Mouse (Mus musculus) midbrain, postnatal 0 days (tissue): ENCODE results near the gene Limk2. TPM values are rescaled to one million over a fixed set of nuclear protein-coding genes. Genes with fewer than 3 reads are reported as not detected.
A peak's percentile ranks its signal among the peaks of the same experiment; 100 is the strongest.

Experiments
- ATAC-seq: fragments of 200-750 bp; cut with Nextera tagmentation; 2 replicates; pipeline ENCODE4 v1.8.0; 2017; ENCODE audit warnings: moderate number of reproducible peaks, mild to moderate bottlenecking, moderate TSS enrichment, moderate library complexity; ENCODE audit not compliant: low FRiP score
- DNase-seq: peaks from one replicate; pipeline ENCODE4 v3.0.0-alpha.2; 2015; ENCODE audit warnings: low spot score
- H3K27ac ChIP-seq: fragments of 300-500 bp; sonication (generic); 2 replicates; pipeline ENCODE4 v1.5.1; 2014; ENCODE audit warnings: low read depth, mild to moderate bottlenecking, low read length, mixed read lengths
- H3K27me3 ChIP-seq: fragments of 300-500 bp; sonication (generic); 2 replicates; pipeline ENCODE4 v1.6.1; 2014; ENCODE audit warnings: low read length, control low read depth, mixed read lengths; ENCODE audit not compliant: insufficient read depth
- H3K36me3 ChIP-seq: fragments of 300-500 bp; sonication (generic); 2 replicates; pipeline ENCODE4 v1.6.1; 2014; ENCODE audit warnings: low read length, control low read depth, mixed read lengths; ENCODE audit not compliant: insufficient read depth
- H3K4me1 ChIP-seq: fragments of 300-500 bp; sonication (generic); 2 replicates; pipeline ENCODE4 v1.6.1; 2014; ENCODE audit warnings: mild to moderate bottlenecking, control low read depth, antibody characterized with exemption, low read length, mixed read lengths; ENCODE audit not compliant: insufficient read depth
- H3K4me2 ChIP-seq: fragments of 300-500 bp; sonication (generic); 2 replicates; pipeline ENCODE4 v1.6.1; 2014; ENCODE audit warnings: low read depth, mild to moderate bottlenecking, low read length, mixed read lengths; ENCODE audit not compliant: poor library complexity, severe bottlenecking
- H3K4me3 ChIP-seq: fragments of 300-500 bp; sonication (generic); 2 replicates; pipeline ENCODE4 v1.5.1; 2014; ENCODE audit warnings: low read depth, mild to moderate bottlenecking, low read length, moderate library complexity
- H3K9ac ChIP-seq: fragments of 300-500 bp; sonication (generic); replicated peaks from 2 replicates; pipeline ENCODE4 v1.6.1; 2014; ENCODE audit warnings: mild to moderate bottlenecking, low read length, moderate library complexity, mixed read lengths; ENCODE audit not compliant: poor library complexity, severe bottlenecking
- H3K9me3 ChIP-seq: fragments of 300-500 bp; sonication (generic); 2 replicates; pipeline ENCODE4 v1.6.1; 2016; ENCODE audit warnings: low read length, control low read depth
- CTCF ChIP-seq: IDR thresholded peaks from 2 replicates; pipeline ENCODE4 v1.5.1; 2016; ENCODE audit warnings: antibody characterized with exemption, mild to moderate bottlenecking
- WGBS: fragments of 180-500 bp; shearing (Covaris S2); extraction: QIAGEN DNeasy Blood & Tissue Kit; methylation state at CpG from one replicate; pipeline ENCODE4 v1.1.7; 2014; 5-methylcytosine and 5-hydroxymethylcytosine counted together
- polyA plus RNA-seq: library from polyadenylated mRNA; unstranded; fragments of >200 nt; fragmentation: Nextera tagmentation; extraction: Ambion mirVana; gene quantifications from 2 replicates; pipeline ENCODE4 v1.2.1, GENCODE M21; 2015
- total RNA-seq: library from RNA; depleted of rRNA; stranded (reverse); fragments of >200 nt; gene quantifications from 2 replicates; pipeline ENCODE4 v1.2.3, GENCODE M21; 2014; rRNA removed

Gene Limk2
- total RNA-seq: 250 and 290 TPM in 2 replicates
- 134 and 149 TPM in 2 replicates for polyA plus RNA-seq

DNA sequence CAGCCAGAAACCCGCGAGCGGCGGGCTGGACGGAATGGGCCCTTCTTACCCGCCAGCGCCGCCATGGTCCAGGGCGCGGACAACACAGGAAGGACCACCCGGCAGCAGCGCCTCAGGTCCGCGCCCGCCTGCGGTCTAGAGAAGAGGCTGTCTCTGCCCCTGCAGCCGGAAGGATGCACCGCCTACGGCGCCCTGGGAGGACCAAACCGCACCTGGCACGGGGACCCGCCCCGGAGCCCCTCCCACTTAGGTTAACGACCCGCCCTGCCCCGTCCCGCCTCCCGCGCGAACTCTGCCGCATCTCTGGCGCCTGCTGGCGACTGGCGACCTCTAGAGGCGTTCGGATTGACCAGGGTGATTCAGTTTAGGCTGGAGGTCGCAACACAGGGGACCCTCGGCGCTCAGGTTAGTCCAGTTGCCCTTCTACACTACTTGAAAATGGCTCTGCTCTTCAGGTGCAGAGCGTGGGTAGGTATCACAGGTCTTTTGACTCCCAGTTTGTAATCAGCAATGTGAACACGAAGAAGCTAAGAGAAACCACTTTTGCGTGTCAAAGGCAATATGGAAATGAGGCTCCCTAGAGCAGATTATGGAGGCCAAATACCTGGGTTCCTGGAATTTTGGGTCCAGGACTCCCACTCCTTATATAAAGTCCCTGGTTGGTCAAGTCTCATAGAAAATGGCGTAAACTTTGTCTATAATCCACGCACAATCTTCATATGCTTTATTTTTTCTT, at the start of gene Limk2:
Limk2 (minus strand) TSS at position 193 of the 736 bp plus-strand sequence.
- Histone ChIP-seq H3K27ac (peak within 1 kb of the TSS; percentile 62), H3K4me1 (no peaks in the 10 kb centered on the region), H3K4me2 (peak within 1 kb of the TSS; percentile 79), H3K9me3 (no peaks in the 10 kb centered on the region), H3K36me3 (no peaks in the 10 kb centered on the region), H3K27me3 (no peaks in the 10 kb centered on the region), H3K4me3 (peak within 1 kb of the TSS; percentile 62), H3K9ac (peak within 1 kb of the TSS; percentile 84)
- TF ChIP-seq CTCF: peak; percentile 83
- ATAC-seq (peak; percentile 90), DNase-seq (peak; percentile 85)
- 2% methylated on average over 45 of the region's 45 CpGs for WGBS

DNA sequence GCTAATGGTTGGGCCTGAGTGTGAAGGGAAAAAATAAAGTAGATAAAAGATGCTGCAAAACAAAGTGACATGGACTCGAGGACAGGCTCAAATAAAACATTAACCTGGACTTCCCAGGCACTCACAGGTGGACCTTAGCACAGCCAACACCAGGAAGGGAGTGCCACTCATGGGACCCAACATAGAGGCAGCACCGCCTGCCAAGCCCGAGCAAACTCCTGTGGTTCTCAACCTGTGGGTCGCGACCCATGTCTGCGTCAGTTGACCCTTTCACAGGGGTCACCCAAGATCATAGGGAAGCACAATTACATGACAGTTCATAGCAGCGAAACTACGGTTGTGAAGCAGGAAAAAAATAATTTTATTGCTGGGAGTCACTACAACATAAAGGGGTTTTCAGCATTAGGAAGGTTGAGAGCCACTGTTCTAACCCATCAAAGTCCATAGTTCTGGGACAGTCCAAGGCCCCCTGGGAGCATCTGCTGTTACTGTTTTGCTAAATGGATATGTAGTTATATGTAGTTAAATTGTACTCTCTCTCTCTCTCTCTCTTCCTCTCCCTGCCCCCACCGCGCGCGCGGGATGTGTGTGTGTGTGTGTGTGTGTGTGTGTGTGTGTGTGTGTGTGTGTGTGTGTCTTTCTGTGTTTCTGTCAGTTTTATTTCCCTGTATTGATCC, 49.6 kb upstream of the Limk2 start:
- Histone ChIP-seq H3K4me3 (no peak overlapping the region), H3K27me3 (no peaks in the 10 kb centered on the region), H3K27ac (no peak overlapping the region), H3K4me1 (no peaks in the 10 kb centered on the region), H3K4me2 (no peak overlapping the region), H3K9ac (no peak overlapping the region), H3K36me3 (no peaks in the 10 kb centered on the region), H3K9me3 (no peaks in the 10 kb centered on the region)
- 90% methylated on average over 13 of the region's 13 CpGs for WGBS
- no peak for DNase-seq
- no peak for ATAC-seq
- TF ChIP-seq CTCF: no peak

DNA sequence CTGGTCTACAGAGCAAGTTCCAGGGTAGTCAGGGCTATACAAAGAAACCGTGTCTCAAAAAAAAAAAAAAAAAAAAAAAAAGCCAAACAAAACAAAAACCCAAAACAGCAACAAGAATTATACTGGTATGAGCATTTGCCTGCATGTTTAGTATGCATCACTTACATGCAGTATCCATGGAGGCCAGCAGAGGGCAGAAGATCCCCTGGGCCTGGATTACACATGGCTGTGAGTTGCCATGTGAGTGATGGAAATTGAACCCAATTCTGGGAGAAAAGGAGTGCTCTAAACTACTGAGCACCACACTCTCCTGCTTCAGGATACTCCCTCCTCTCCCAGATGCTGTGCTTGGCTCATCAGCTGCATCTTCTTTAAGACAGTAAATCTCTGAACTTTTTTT, 47.4 kb upstream of the Limk2 start:
- no peaks in the 10 kb centered on the region for H3K36me3 ChIP-seq
- 22% methylated on average over 1 of the region's 1 CpGs for WGBS
- H3K27ac ChIP-seq: no peak overlapping the region
- ATAC-seq (no peak), DNase-seq (peak; percentile 48)
- no peak overlapping the region for H3K4me2 ChIP-seq
- H3K9me3 ChIP-seq: no peaks in the 10 kb centered on the region
- H3K27me3 ChIP-seq: no peaks in the 10 kb centered on the region
- TF ChIP-seq CTCF: peak; percentile 90
- no peak overlapping the region for H3K4me3 ChIP-seq
- H3K4me1 ChIP-seq: peaks cover 7% of the 10 kb centered on the region
- no peak overlapping the region for H3K9ac ChIP-seq

DNA sequence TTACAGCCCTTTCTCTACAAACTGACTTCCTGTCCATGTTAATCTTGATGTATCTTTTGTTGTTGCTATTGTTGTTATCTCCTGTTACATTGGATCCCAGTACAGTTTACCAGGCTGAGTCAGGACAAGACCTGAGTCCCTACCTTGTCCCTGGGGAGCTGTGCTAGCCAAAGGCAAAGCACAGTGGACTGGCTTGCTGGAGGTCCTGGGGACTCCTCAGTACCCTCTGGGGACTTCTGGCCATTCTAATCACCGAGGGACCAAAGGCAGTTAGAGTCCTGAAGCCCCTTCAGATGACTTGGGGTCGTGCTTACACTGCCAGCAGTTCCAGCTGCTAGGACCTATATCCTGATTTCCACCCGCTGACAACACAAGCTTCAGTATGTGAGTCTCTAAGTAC, 45.5 kb upstream of the Limk2 start:
- no peak overlapping the region for H3K4me3 ChIP-seq
- H3K4me1 ChIP-seq: peaks cover 11% of the 10 kb centered on the region
- no peak overlapping the region for H3K9ac ChIP-seq
- H3K27me3 ChIP-seq: no peaks in the 10 kb centered on the region
- H3K27ac ChIP-seq: no peak overlapping the region
- H3K36me3 ChIP-seq: no peaks in the 10 kb centered on the region
- no peaks in the 10 kb centered on the region for H3K9me3 ChIP-seq
- H3K4me2 ChIP-seq: no peak overlapping the region
- WGBS: 99% methylated on average over 3 of the region's 3 CpGs
- no peak for ATAC-seq
- TF ChIP-seq CTCF: no peak
- no peak for DNase-seq

DNA sequence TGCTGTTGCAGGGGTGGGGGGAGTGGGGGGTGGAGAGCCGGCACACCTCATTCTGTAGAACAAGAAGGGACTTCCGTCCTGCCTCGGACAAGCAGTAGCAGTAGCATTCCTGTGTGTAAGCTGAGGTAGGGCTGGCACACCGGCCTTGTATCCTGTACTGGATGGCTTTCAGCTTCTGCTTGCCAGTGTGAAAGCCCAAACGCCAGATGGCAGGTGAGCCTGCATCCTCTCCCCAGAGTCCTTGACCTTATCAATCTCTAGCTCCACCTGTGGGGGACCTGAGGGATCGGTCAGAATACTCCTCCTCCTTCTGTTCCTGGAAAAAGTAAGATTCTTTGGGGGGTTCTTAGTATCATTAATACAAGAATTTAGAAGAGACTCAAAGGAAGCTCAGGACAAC, 44.5 kb upstream of the Limk2 start:
- H3K9ac ChIP-seq: peak overlapping the region; percentile 74
- H3K27me3 ChIP-seq: no peaks in the 10 kb centered on the region
- H3K4me2 ChIP-seq: peak overlapping the region; percentile 79
- H3K4me3 ChIP-seq: peak overlapping the region; percentile 86
- peaks cover 11% of the 10 kb centered on the region for H3K4me1 ChIP-seq
- 77% methylated on average over 6 of the region's 6 CpGs for WGBS
- TF ChIP-seq CTCF: peak; percentile 37; the same call in 1 of the 2 replicates
- no peaks in the 10 kb centered on the region for H3K36me3 ChIP-seq
- DNase-seq: no peak
- H3K27ac ChIP-seq: no peak overlapping the region
- no peak for ATAC-seq
- H3K9me3 ChIP-seq: no peaks in the 10 kb centered on the region

DNA sequence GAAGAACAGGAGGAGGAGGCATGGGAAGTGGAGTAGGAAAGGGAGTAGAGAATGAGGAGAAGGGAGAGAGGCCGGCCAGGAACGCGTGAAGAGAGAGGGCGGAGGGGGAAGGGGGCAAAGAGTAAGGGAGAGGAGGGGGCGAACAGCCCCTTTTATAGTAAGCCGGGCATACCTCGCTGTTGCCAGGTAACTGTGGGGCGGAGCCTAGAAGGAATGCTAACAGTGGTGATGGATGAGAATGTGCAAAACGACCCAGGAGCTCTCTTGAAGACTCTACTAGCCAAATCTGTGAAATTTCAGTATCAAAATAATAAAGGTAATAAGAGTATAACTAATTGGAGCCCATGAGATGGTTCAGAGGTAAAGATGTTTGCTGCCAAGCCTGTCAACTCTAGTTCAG, 43.8 kb upstream of the Limk2 start:
- peak overlapping the region; percentile 79 for H3K4me2 ChIP-seq
- peak; percentile 59 for ATAC-seq
- WGBS: 1% methylated on average over 9 of the region's 9 CpGs
- H3K4me1 ChIP-seq: peaks cover 11% of the 10 kb centered on the region
- no peaks in the 10 kb centered on the region for H3K9me3 ChIP-seq
- H3K36me3 ChIP-seq: no peaks in the 10 kb centered on the region
- H3K4me3 ChIP-seq: peak overlapping the region; percentile 86
- peak overlapping the region; percentile 84 for H3K27ac ChIP-seq
- DNase-seq: peak; percentile 59
- H3K27me3 ChIP-seq: no peaks in the 10 kb centered on the region
- no peak for TF ChIP-seq CTCF
- peak overlapping the region; percentile 74 for H3K9ac ChIP-seq
